Mouse (Mus musculus) spleen, adult 2 months (tissue): Measurements from ENCODE around the gene Wnt1. TPM values are rescaled to one million over a fixed set of nuclear protein-coding genes. Genes with fewer than 3 reads are reported as not detected.

ENCODE experiments used
- DNase-seq, 2 experiments: peaks; one replicate each; pipeline versions ENCODE4 v3.0.0 to v3.0.0-alpha.2; 2012 to 2021; ENCODE audit warnings: low spot score in 2 of 2, low read depth in 1 of 2
- H3K27ac ChIP-seq: fragments of 200-500 bp; 2 replicates; pipeline ENCODE4 v1.5.1; 2012; ENCODE audit warnings: low read length, inconsistent platforms; ENCODE audit not compliant: insufficient read depth
- H3K27me3 ChIP-seq: fragments of 200-500 bp; 2 replicates; pipeline ENCODE4 v1.6.1; 2012; ENCODE audit warnings: mild to moderate bottlenecking, moderate library complexity, low read length, inconsistent platforms; ENCODE audit not compliant: control insufficient read depth, insufficient read depth
- H3K36me3 ChIP-seq: fragments of 200-500 bp; 2 replicates; pipeline ENCODE4 v1.6.1; 2012; ENCODE audit warnings: mild to moderate bottlenecking, low read length, inconsistent platforms; ENCODE audit not compliant: control insufficient read depth, insufficient read depth
- H3K4me1 ChIP-seq: fragments of 200-500 bp; 2 replicates; pipeline ENCODE4 v1.6.1; 2011; ENCODE audit warnings: inconsistent platforms; ENCODE audit not compliant: control insufficient read depth, insufficient read depth, insufficient read length
- H3K4me3 ChIP-seq: fragments of 200-500 bp; 2 replicates; pipeline ENCODE4 v1.5.1; 2011; ENCODE audit warnings: mild to moderate bottlenecking, inconsistent platforms; ENCODE audit not compliant: insufficient read depth, insufficient read length; ENCODE audit errors: extremely low read depth
- CTCF ChIP-seq: fragments of 200-500 bp; IDR thresholded peaks from 2 replicates; pipeline ENCODE4 v1.5.1; 2011; ENCODE audit warnings: mild to moderate bottlenecking, inconsistent platforms; ENCODE audit not compliant: insufficient read depth, insufficient read length, insufficient replicate concordance; ENCODE audit errors: extremely low read depth
- POLR2A ChIP-seq: fragments of 200-500 bp; IDR thresholded peaks from 2 replicates; pipeline ENCODE4 v1.6.1; 2011; ENCODE audit warnings: low read depth, low read length, inconsistent platforms
- WGBS: fragments of 180-500 bp; shearing (Covaris S2); methylation state at CpG from one replicate; pipeline ENCODE4 v1.1.7; 2018; 5-methylcytosine and 5-hydroxymethylcytosine counted together
- polyA plus RNA-seq: library from polyadenylated mRNA; depleted of rRNA; stranded (reverse); fragments of >200 nt; gene quantifications from 2 replicates; pipeline ENCODE4 v1.2.3, GENCODE M21; 2012

Gene Wnt1
- polyA plus RNA-seq, 1 experiment = not detected

DNA sequence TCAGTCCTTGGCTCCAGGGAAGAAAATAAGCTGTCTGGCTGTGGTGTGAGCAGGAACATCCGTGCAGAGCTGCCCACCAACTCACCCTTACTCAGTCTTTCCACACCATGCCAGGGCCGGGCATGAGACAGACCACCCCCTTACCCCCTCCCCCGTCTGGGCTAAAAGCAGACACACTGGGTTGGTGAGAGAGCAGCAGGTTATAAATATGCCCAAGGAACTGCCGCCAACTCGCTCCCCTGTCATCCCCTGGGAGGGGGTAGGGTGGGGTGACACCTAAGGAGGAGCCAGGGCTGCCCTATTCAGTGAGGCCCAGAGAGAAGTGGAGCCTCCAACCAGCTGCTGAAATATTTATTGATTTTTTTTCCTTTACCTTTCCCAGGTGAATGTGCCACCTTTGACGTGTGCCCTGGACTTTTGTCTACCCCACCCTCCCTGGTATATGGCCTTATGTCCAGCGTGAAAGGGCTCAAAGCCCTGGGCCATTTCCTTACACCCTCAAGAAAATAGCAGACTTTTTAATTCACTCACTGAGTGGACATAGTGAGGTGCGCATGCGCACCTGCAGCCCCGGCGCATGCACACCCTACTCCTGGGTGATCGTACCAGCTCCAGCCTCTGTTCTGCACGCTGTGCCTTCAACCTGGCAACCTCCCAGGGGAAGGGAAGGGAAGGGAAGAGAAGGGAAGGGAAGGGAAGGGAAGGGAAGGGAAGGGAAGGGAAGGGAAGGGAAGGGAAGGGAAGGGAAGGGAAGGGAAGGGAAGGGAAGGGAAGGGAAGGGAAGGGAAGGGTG lies 7.3 kb downstream of the Wnt1 start:
- Histone ChIP-seq H3K27me3 (peaks cover 15% of the 10 kb centered on the region), H3K36me3 (no peaks in the 10 kb centered on the region), H3K27ac (no peak overlapping the region), H3K4me3 (no peak overlapping the region), H3K4me1 (peaks cover 13% of the 10 kb centered on the region)
- no peak for DNase-seq
- TF ChIP-seq POLR2A = no peak
- 12% methylated on average over 13 of the region's 13 CpGs for WGBS

DNA sequence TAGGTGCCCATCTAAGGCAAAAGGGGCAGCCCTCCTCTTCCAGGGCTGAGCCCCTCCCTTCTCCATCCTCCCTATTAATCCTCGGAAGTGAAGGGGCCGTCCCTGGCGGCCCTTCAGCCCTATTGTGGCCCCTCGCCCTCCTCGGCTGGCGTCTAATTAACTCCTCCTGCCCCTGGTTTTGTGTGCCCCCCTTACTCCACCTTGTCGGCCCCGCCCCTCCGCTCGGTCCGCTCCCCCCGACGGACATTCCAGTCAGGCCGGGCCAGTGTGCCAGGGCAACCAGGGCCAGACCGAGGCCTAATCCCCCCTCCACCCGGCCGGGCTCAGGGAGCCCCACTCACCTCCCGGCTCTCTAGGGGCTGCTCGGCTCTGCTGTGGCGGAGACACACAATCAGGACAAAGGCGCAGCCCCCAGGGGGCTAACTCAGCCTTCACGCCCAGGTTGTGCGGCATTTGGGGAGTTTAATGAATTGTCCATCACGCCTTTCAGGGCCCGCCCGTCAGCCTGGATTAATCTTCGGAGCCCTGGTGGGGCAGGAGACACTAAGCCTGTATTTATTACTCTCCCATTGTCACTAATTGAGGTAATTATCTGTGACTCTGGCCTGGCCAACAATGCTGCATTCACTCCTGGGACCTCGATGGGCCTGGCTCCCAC lies 8.3 kb downstream of the Wnt1 start:
- no peak for DNase-seq
- peaks cover 9% of the 10 kb centered on the region for H3K27me3 ChIP-seq
- no peak overlapping the region for H3K27ac ChIP-seq
- 27% methylated on average over 28 of the region's 28 CpGs for WGBS
- peaks cover 3% of the 10 kb centered on the region; the same call in 1 of the 2 replicates for H3K4me1 ChIP-seq
- H3K36me3 ChIP-seq = no peaks in the 10 kb centered on the region
- no peak for TF ChIP-seq POLR2A
- TF ChIP-seq CTCF = no peak
- no peak overlapping the region for H3K4me3 ChIP-seq

- no peak for DNase-seq
- H3K4me3 ChIP-seq = no peak overlapping the region
- H3K27ac ChIP-seq = no peak overlapping the region
- WGBS = 60% methylated on average over 3 of the region's 3 CpGs
- peaks cover 10% of the 10 kb centered on the region for H3K27me3 ChIP-seq
- no peak for TF ChIP-seq CTCF
- no peak for TF ChIP-seq POLR2A
- no peaks in the 10 kb centered on the region for H3K4me1 ChIP-seq
- H3K36me3 ChIP-seq = no peaks in the 10 kb centered on the region
Observed at GRCm38 (mm10) chr15:98798903-98799302, 9.2 kb downstream of the Wnt1 start.

DNA sequence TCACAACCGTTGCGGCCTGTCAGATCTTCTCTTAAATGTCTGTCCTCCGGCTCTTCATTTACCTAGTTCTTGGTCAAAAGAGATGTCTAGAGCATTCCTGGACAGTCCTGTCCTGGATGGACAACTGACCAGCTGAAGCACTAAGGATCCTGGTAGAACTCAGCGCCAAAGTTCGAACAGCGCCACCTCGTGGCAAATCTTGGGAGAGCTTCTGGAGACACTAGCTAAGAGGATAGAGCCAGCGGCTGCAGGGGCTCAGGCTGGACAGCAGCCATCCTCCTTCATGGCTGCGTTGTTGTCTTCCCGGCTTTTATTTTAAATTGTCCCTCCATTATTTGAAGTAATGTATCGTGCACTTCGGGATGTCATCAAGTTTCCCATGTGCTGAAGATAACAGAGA lies 9.7 kb downstream of the Wnt1 start:
- no peaks in the 10 kb centered on the region for H3K36me3 ChIP-seq
- H3K4me1 ChIP-seq = no peaks in the 10 kb centered on the region
- no peak overlapping the region for H3K4me3 ChIP-seq
- no peak overlapping the region for H3K27ac ChIP-seq
- peaks cover 11% of the 10 kb centered on the region for H3K27me3 ChIP-seq
- TF ChIP-seq CTCF (peak; percentile 83; the same call in 1 of the 2 replicates), POLR2A (no peak)
- DNase-seq = peak in 1 of 2 experiments; percentile 68
- WGBS = 13% methylated on average over 12 of the region's 12 CpGs

DNA sequence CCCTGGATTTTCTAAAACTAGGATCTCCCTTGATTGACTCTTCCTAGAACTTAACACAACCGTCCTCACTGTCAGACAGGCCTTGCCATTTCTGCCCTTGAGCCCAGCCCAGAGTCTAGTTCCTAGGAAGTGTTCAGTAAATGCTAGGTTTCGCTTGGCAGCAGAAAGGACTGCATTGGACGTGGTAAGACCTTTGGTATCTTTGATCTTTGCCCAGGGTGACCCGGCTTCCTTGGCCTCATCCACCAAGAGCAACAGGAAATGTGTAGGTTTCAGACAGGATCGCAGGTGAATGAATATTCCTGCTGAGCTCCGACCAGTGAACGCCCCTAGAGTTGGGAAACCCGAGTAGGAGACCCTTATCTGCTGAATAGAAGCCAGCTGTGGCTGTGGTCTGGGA lies 13.3 kb downstream of the Wnt1 start:
- WGBS = 24% methylated on average over 8 of the region's 8 CpGs

DNA sequence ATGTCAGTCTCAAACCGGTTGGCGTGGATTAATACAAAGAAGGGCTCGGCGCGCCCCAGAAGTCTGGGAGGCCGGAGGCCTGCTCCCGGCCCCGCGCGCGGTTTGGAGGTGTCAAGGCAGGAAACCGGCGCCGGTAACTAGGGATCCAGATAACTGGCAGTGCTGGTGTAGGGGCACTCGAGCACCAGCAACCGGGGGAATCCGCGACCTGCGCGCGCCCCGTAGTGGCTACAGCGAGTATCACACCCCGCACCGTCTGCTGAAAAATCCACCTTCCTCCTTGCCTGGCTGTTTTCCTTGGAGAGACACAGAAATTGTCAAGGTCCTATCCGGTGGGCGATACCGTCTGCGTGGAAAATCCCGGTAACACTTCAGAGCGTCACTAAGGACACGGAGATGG lies 14.4 kb downstream of the Wnt1 start:
- peaks cover 26% of the 10 kb centered on the region for H3K4me1 ChIP-seq
- H3K36me3 ChIP-seq = no peaks in the 10 kb centered on the region
- DNase-seq = peak in 1 of 2 experiments; percentile 65
- WGBS = under 1% methylated on average over 32 of the region's 32 CpGs
- peaks cover 34% of the 10 kb centered on the region for H3K27me3 ChIP-seq
- no peak overlapping the region for H3K4me3 ChIP-seq
- TF ChIP-seq POLR2A (no peak), CTCF (peak; percentile 86)
- no peak overlapping the region for H3K27ac ChIP-seq

More for the DNA sequence above, 13.3 kb downstream of the Wnt1 start:
- Histone ChIP-seq H3K4me1 (peaks cover 16% of the 10 kb centered on the region), H3K36me3 (no peaks in the 10 kb centered on the region), H3K27ac (no peak overlapping the region), H3K4me3 (no peak overlapping the region), H3K27me3 (peaks cover 30% of the 10 kb centered on the region)
- DNase-seq = no peak
- no peak for TF ChIP-seq CTCF
- TF ChIP-seq POLR2A = no peak
